Mouse (Mus musculus) liver, embryonic 14.5 days (tissue): ENCODE data around the gene Eif1b.

Experiments used
- CTCF ChIP-seq: IDR thresholded peaks from 2 replicates; pipeline ENCODE4 v1.5.1; 2016; ENCODE audit warnings: antibody characterized with exemption, low read depth, control low read depth
- EP300 ChIP-seq: IDR thresholded peaks from 2 replicates; pipeline ENCODE4 v1.6.1; 2016; ENCODE audit warnings: antibody characterized with exemption, low read depth

DNA sequence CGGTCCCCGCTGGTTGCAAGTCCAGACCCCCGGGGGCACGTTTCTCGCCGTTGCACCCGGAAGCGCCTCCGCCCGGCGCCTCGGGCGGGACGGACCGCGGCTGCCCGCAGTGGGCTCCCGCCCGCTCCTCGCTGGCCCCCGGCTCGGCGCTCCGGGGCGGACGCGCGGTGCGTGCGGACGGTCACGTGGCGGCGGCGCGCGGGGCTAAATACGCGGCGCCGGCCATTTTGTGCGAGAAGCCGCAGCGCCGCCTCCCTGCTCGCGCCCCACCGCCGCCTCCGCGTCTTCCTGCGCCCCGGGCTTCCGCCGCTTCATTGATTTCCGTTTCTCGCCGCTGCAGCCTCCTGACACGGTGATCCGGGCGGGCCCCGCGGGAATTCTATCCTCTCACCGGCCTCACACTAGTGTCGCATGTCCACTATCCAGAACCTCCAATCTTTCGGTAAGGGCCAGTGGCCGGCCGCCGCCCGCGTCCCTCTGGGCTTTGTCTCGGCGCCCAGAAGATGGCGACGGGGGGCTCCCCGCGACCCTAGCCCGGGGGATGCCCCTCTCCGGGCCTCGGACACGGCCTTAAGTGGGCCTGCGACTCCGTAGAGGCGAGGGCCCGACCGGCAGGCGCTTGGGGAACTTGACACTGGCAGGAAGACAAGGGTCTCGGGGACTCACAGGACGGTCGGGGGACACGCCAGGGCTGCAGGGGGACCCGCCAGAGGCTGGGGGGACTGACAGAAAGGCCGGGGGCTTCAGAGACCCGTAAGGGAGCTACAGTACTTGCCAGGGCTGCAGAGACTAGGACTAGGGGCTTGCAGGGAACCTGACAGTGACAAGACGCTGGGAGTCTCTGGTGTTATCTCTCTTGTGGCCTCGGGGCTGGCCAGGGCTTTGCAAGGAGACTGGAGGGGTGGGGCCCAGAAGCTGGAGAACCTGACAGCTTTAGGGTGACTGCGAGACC, 644 bp downstream of the Eif1b start:
- TF ChIP-seq EP300 = no peak
- no peak for TF ChIP-seq CTCF
